ENCODE assay signal across 27 mouse cellular contexts in the genomic region with DNA sequence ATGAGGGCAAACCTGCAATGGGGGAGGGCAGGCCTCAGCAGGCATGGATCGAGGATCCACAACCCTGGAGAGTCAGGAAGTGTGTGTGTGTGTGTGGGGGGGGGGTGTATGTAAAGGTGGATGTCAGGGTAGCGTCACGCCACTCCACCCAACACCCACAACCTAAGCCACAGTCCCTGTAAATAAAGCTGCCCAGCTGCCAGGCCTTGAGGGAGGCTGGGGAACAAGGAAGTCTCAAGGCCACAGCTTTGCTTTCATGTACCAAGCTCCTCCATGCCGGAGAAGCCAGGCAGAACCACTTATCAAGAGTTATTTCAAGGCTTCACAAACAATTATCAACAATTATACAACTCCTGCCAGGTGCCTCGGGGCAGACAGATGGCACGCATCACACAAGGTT. TPM values are rescaled to one million over a fixed set of nuclear protein-coding genes. Genes with fewer than 3 reads are reported as not detected.
DNase-seq lines count a peak whose midpoint lies in the region; ATAC-seq and TF ChIP-seq lines count a peak whose summit lies in the region.
"Had no signal": no experiment of that assay in that cellular context is flagged by ENCODE, and none has a peak within 500 bp of the region (broad histone marks: within the 10 kb centered on the region; RNA-seq: fewer than 3 reads in every experiment).

No protein-coding gene starts in this region.

- peak; percentile 50 to 73 for DNase-seq in adrenal gland, adult (ENCODE audit: inconsistent age in 2 of 2, low spot score in 1 of 2)
- no peak for DNase-seq in adrenal gland, adult 18-20 months (ENCODE audit: low spot score in 2 of 2)
- peak; percentile 8 to 10 for DNase-seq in cerebellum, postnatal 36 days
- DNase-seq in cerebellum, adult 8-10 months: no peak
- DNase-seq in ovary, adult 18-20 months (ENCODE audit: low spot score): peak; percentile 70
- DNase-seq in ovary, postnatal 14 days (ENCODE audit: low spot score): no peak
- DNase-seq in layer of hippocampus, postnatal 36 days: no peak
- DNase-seq in forebrain, postnatal 0 days: no peak
- DNase-seq: gastrocnemius, postnatal 14 days; heart, adult 2 months; heart, postnatal 14 days; kidney, adult 11 months; kidney, postnatal 14 days; layer of hippocampus, adult 9-11 months; liver, embryonic 13.5 days; lung, adult 2 months; lung, postnatal 10 days; midbrain, embryonic 14.5 days; thymus, adult 2 months; thymus, postnatal 36 days had no signal

- TF ChIP-seq CTCF in forebrain, postnatal 0 days (IDR thresholded peaks at IDR 0.05; ENCODE audit: low read depth): no peak

- 78% methylated on average over 6 of the region's 6 CpGs for WGBS in forebrain, postnatal 0 days

- no peaks in the 10 kb centered on the region for H3K4me1 ChIP-seq in forebrain, postnatal 0 days (ENCODE audit: insufficient read depth)
- H3K4me1 ChIP-seq: forebrain, embryonic 13.5 days; hindbrain, embryonic 10.5 days; hindbrain, embryonic 15.5 days; limb, embryonic 15.5 days had no signal

- H3K9me3 ChIP-seq in forebrain, postnatal 0 days (ENCODE audit: low read length): no peaks in the 10 kb centered on the region
- H3K9me3 ChIP-seq: forebrain, embryonic 13.5 days; hindbrain, embryonic 10.5 days; hindbrain, embryonic 15.5 days; limb, embryonic 15.5 days; liver, embryonic 13.5 days had no signal

- no peaks in the 10 kb centered on the region for H3K36me3 ChIP-seq in forebrain, postnatal 0 days (ENCODE audit: insufficient read depth)
- H3K36me3 ChIP-seq: hindbrain, embryonic 10.5 days; hindbrain, embryonic 15.5 days; limb, embryonic 15.5 days; liver, embryonic 13.5 days had no signal

- no peak overlapping the region for H3K4me3 ChIP-seq in forebrain, postnatal 0 days (ENCODE audit: low read depth, low read length)
- H3K4me3 ChIP-seq: forebrain, embryonic 13.5 days; heart, adult 2 months; hindbrain, embryonic 10.5 days; hindbrain, embryonic 15.5 days; limb, embryonic 15.5 days; liver, embryonic 13.5 days had no signal

- no peak overlapping the region for H3K4me2 ChIP-seq in forebrain, postnatal 0 days (ENCODE audit: low read depth)
- H3K4me2 ChIP-seq: forebrain, embryonic 13.5 days; hindbrain, embryonic 15.5 days; limb, embryonic 15.5 days; liver, embryonic 13.5 days had no signal

- no peak overlapping the region for H3K27ac ChIP-seq in forebrain, postnatal 0 days (ENCODE audit: low read depth, low read length)
- H3K27ac ChIP-seq: forebrain, embryonic 13.5 days; heart, adult 2 months; hindbrain, embryonic 10.5 days; hindbrain, embryonic 15.5 days; limb, embryonic 15.5 days; liver, embryonic 13.5 days had no signal

- H3K9ac ChIP-seq in forebrain, postnatal 0 days: no peak overlapping the region
- H3K9ac ChIP-seq: forebrain, embryonic 13.5 days; hindbrain, embryonic 15.5 days; limb, embryonic 15.5 days; liver, embryonic 13.5 days had no signal

- no peak for ATAC-seq in forebrain, postnatal 0 days
- ATAC-seq: activated CD4-positive, CD25-positive, alpha-beta regulatory T cell, adult 4 months; forebrain, embryonic 13.5 days; inflammation-experienced regulatory T-cells, adult 6 months had no signal

- no peaks in the 10 kb centered on the region for H3K27me3 ChIP-seq in forebrain, postnatal 0 days (ENCODE audit: insufficient read depth, low read length)
- H3K27me3 ChIP-seq: CH12.LX; forebrain, embryonic 13.5 days; hindbrain, embryonic 15.5 days; limb, embryonic 15.5 days; liver, embryonic 13.5 days had no signal

RNA-seq across cellular contexts. Expression of a gene that starts 13.4 kb away (rescaled TPM):
- total RNA-seq in adrenal gland, adult 18-20 months (2021): 10 to 100 TPM; 42.7 to 62.0 TPM
- 10 to 100 TPM; 71.6 to 75.1 TPM for total RNA-seq in layer of hippocampus, postnatal 36 days (2021)
- total RNA-seq in forebrain, postnatal 0 days (2014; rRNA removed): 35.1 and 53.6 TPM in 2 replicates
- polyA plus RNA-seq in forebrain, postnatal 0 days (2015; fragmentation: Nextera tagmentation; extraction: Ambion mirVana): 18.4 and 21.4 TPM in 2 replicates

Comparison
In these comparisons a context has a peak if more than half of its experiments do, and no peak if none do; other contexts are left out.
1. DNase-seq: peak in adrenal gland, adult (2 of 2), cerebellum, postnatal 36 days (2 of 2) and ovary, adult 18-20 months (single experiment); none in adrenal gland, adult 18-20 months (0 of 2), cerebellum, adult 8-10 months (single experiment), ovary, postnatal 14 days (single experiment), layer of hippocampus, postnatal 36 days (0 of 2) and forebrain, postnatal 0 days (single experiment).